Mouse (Mus musculus) limb, embryonic 13.5 days (tissue): ENCODE results near the gene Mcm2. TPM values are rescaled to one million over a fixed set of nuclear protein-coding genes. Genes with fewer than 3 reads are reported as not detected.

Source experiments
- ATAC-seq: fragments of 200-750 bp; cut with Nextera tagmentation; 2 replicates; pipeline ENCODE4 v1.8.0; 2017; ENCODE audit warnings: low read depth, moderate number of reproducible peaks, moderate TSS enrichment; ENCODE audit not compliant: low FRiP score
- H3K27ac ChIP-seq: fragments of 300-500 bp; sonication (generic); 2 replicates; pipeline ENCODE4 v1.5.1; 2015; ENCODE audit warnings: inconsistent platforms, mild to moderate bottlenecking, moderate library complexity
- H3K27me3 ChIP-seq: fragments of 300-500 bp; sonication (generic); 2 replicates; pipeline ENCODE4 v1.6.1; 2015; ENCODE audit warnings: mild to moderate bottlenecking, inconsistent platforms
- H3K36me3 ChIP-seq: fragments of 300-500 bp; sonication (generic); 2 replicates; pipeline ENCODE4 v1.6.1; 2015; ENCODE audit warnings: inconsistent platforms, mild to moderate bottlenecking, moderate library complexity
- H3K4me1 ChIP-seq: fragments of 300-500 bp; sonication (generic); 2 replicates; pipeline ENCODE4 v1.6.1; 2015; ENCODE audit warnings: inconsistent platforms
- H3K4me2 ChIP-seq: fragments of 300-500 bp; sonication (generic); replicated peaks from 2 replicates; pipeline ENCODE4 v1.6.1; 2015; ENCODE audit warnings: inconsistent platforms, mild to moderate bottlenecking, moderate library complexity
- H3K4me3 ChIP-seq: fragments of 300-500 bp; sonication (generic); 2 replicates; pipeline ENCODE4 v1.5.1; 2015; ENCODE audit warnings: moderate library complexity, mild to moderate bottlenecking, inconsistent platforms
- H3K9ac ChIP-seq: fragments of 300-500 bp; sonication (generic); 2 replicates; pipeline ENCODE4 v1.6.1; 2015; ENCODE audit warnings: mild to moderate bottlenecking, inconsistent platforms
- H3K9me3 ChIP-seq: fragments of 300-500 bp; sonication (generic); 2 replicates; pipeline ENCODE4 v1.6.1; 2016; ENCODE audit warnings: inconsistent platforms
- WGBS: fragments of 180-500 bp; shearing (Covaris S2); methylation state at CpG from one replicate; pipeline ENCODE4 v1.1.7; 2015; 5-methylcytosine and 5-hydroxymethylcytosine counted together
- polyA plus RNA-seq: library from polyadenylated mRNA; unstranded; fragments of >200 nt; fragmentation: Nextera tagmentation; extraction: Ambion mirVana; gene quantifications from 2 replicates; pipeline ENCODE4 v1.2.1, GENCODE M21; 2015

Gene Mcm2
- polyA plus RNA-seq, 1 experiment from 2014 or later, result 144 TPM

- H3K4me3 ChIP-seq, result peak within 1 kb of the TSS; percentile 82
- no peaks in the 10 kb centered on the region for H3K27me3 ChIP-seq
- H3K27ac ChIP-seq, result peak within 1 kb of the TSS; percentile 79
- H3K4me1 ChIP-seq, result peaks cover 27% of the 10 kb centered on the region
- peaks cover 33% of the 10 kb centered on the region for H3K36me3 ChIP-seq
- H3K4me2 ChIP-seq, result peak within 1 kb of the TSS; percentile 89
- H3K9ac ChIP-seq, result peak within 1 kb of the TSS; percentile 86
- under 1% methylated on average over 71 of the region's 72 CpGs for WGBS
- peak; percentile 97 for ATAC-seq
- no peaks in the 10 kb centered on the region for H3K9me3 ChIP-seq
Measured at GRCm38 (mm10) chr6:88841781-88842689, 56.5 kb downstream of the Mcm2 start, which contains the start of gene Abtb1. Gene Abtb1, minus strand, starts transcription at chr6:88841984.

GRCm38 (mm10) chr6:88841514-88841780, 57.1 kb downstream of the Mcm2 start:
- no peaks in the 10 kb centered on the region for H3K9me3 ChIP-seq
- peak overlapping the region; percentile 86 for H3K9ac ChIP-seq
- peak overlapping the region; percentile 89 for H3K4me2 ChIP-seq
- no peaks in the 10 kb centered on the region for H3K27me3 ChIP-seq
- peaks cover 27% of the 10 kb centered on the region for H3K4me1 ChIP-seq
- H3K27ac ChIP-seq, result peak overlapping the region; percentile 70
- H3K36me3 ChIP-seq, result peaks cover 39% of the 10 kb centered on the region
- peak overlapping the region; percentile 82 for H3K4me3 ChIP-seq
- under 1% methylated on average over 22 of the region's 22 CpGs for WGBS
- ATAC-seq, result no peak; the same call in 1 of the 2 replicates

GRCm38 (mm10) chr6:88840791-88841513, 57.6 kb downstream of the Mcm2 start:
- Histone ChIP-seq H3K9ac (peak overlapping the region; percentile 86), H3K36me3 (peaks cover 44% of the 10 kb centered on the region), H3K27ac (peak overlapping the region; percentile 70), H3K4me2 (peak overlapping the region; percentile 89), H3K9me3 (no peaks in the 10 kb centered on the region), H3K4me1 (peaks cover 27% of the 10 kb centered on the region), H3K27me3 (no peaks in the 10 kb centered on the region), H3K4me3 (peak overlapping the region; percentile 82)
- WGBS, result 55% methylated on average over 9 of the region's 9 CpGs
- no peak for ATAC-seq

- WGBS, result 70% methylated on average over 3 of the region's 3 CpGs
- H3K4me2 ChIP-seq, result peak overlapping the region; percentile 89; the same call in 1 of the 2 replicates
Measured at GRCm38 (mm10) chr6:88840211-88840610, 58.4 kb downstream of the Mcm2 start.

GRCm38 (mm10) chr6:88839135-88839970, 59.2 kb downstream of the Mcm2 start:
- Histone ChIP-seq H3K4me1 (peaks cover 27% of the 10 kb centered on the region), H3K4me3 (no peak overlapping the region), H3K27ac (no peak overlapping the region), H3K9ac (no peak overlapping the region), H3K36me3 (peaks cover 49% of the 10 kb centered on the region), H3K4me2 (no peak overlapping the region), H3K27me3 (no peaks in the 10 kb centered on the region), H3K9me3 (no peaks in the 10 kb centered on the region)
- 85% methylated on average over 26 of the region's 26 CpGs for WGBS
- no peak for ATAC-seq

More at GRCm38 (mm10) chr6:88840211-88840610, 58.4 kb downstream of the Mcm2 start:
- H3K4me1 ChIP-seq, result peaks cover 27% of the 10 kb centered on the region
- ATAC-seq, result no peak
- no peaks in the 10 kb centered on the region for H3K9me3 ChIP-seq
- peak overlapping the region; percentile 82; the same call in 1 of the 2 replicates for H3K4me3 ChIP-seq
- no peak overlapping the region for H3K9ac ChIP-seq
- H3K27ac ChIP-seq, result no peak overlapping the region
- peaks cover 48% of the 10 kb centered on the region for H3K36me3 ChIP-seq
- H3K27me3 ChIP-seq, result no peaks in the 10 kb centered on the region

- whole genome bisulfite sequencing, result 88% methylated on average over 10 of the region's 10 CpGs
- no peak for ATAC-seq
Measured at GRCm38 (mm10) chr6:88838613-88839012, 60.0 kb downstream of the Mcm2 start.

GRCm38 (mm10) chr6:88837999-88838398, 60.6 kb downstream of the Mcm2 start:
- H3K9me3 ChIP-seq, result no peaks in the 10 kb centered on the region
- peaks cover 15% of the 10 kb centered on the region for H3K4me1 ChIP-seq
- peaks cover 49% of the 10 kb centered on the region for H3K36me3 ChIP-seq
- no peak overlapping the region for H3K4me3 ChIP-seq
- no peaks in the 10 kb centered on the region for H3K27me3 ChIP-seq
- no peak overlapping the region for H3K27ac ChIP-seq
- WGBS, result 90% methylated on average over 12 of the region's 12 CpGs
- no peak overlapping the region for H3K4me2 ChIP-seq
- no peak for ATAC-seq
- no peak overlapping the region for H3K9ac ChIP-seq

More at GRCm38 (mm10) chr6:88838613-88839012, 60.0 kb downstream of the Mcm2 start:
- no peak overlapping the region for H3K27ac ChIP-seq
- H3K9me3 ChIP-seq, result no peaks in the 10 kb centered on the region
- no peaks in the 10 kb centered on the region for H3K27me3 ChIP-seq
- peaks cover 21% of the 10 kb centered on the region for H3K4me1 ChIP-seq
- H3K4me2 ChIP-seq, result no peak overlapping the region
- peaks cover 49% of the 10 kb centered on the region for H3K36me3 ChIP-seq
- no peak overlapping the region for H3K9ac ChIP-seq
- no peak overlapping the region for H3K4me3 ChIP-seq

- no peak overlapping the region for H3K4me2 ChIP-seq
- no peaks in the 10 kb centered on the region for H3K27me3 ChIP-seq
- H3K4me3 ChIP-seq, result no peak overlapping the region
- peaks cover 13% of the 10 kb centered on the region for H3K4me1 ChIP-seq
- ATAC-seq, result no peak
- WGBS, result 90% methylated on average over 28 of the region's 28 CpGs
- H3K36me3 ChIP-seq, result peaks cover 49% of the 10 kb centered on the region
- no peak overlapping the region for H3K9ac ChIP-seq
- no peaks in the 10 kb centered on the region for H3K9me3 ChIP-seq
- H3K27ac ChIP-seq, result no peak overlapping the region
Measured at GRCm38 (mm10) chr6:88836178-88836819, 62.3 kb downstream of the Mcm2 start.

- Histone ChIP-seq H3K9me3 (no peaks in the 10 kb centered on the region), H3K4me2 (no peak overlapping the region), H3K27ac (no peak overlapping the region), H3K36me3 (peaks cover 49% of the 10 kb centered on the region), H3K4me1 (0 out of 2 replicates have a peak, but pooled peaks cover 3% of the 10 kb centered on the region), H3K9ac (no peak overlapping the region), H3K4me3 (no peak overlapping the region), H3K27me3 (no peaks in the 10 kb centered on the region)
- WGBS, result 53% methylated on average over 5 of the region's 5 CpGs
- no peak for ATAC-seq
Measured at GRCm38 (mm10) chr6:88835047-88835446, 63.5 kb downstream of the Mcm2 start.
